Mouse (Mus musculus) adipose tissue, adult 10 weeks (tissue): Measurements from ENCODE around the gene Trim21. TPM values are rescaled to one million over a fixed set of nuclear protein-coding genes. Genes with fewer than 3 reads are reported as not detected.

Experiments
- polyA plus RNA-seq: library from polyadenylated mRNA; stranded (reverse); fragments of 350-450 nt; fragmentation: Illumina TruSeq; extraction: RNeasy Lipid Tissue Mini Kit (QIAGEN cat#74804); gene quantifications from one replicate; pipeline ENCODE4 v1.2.3, GENCODE M21; 2014; ENCODE audit warnings: low read depth, low replicate concordance

Trim21 gene
- polyA plus RNA-seq, result 11.5 TPM

GRCm38 (mm10) chr7:102564999-102565997 is at the start of gene Trim21:
Trim21 (minus strand) TSS chr7:102565486.

GRCm38 (mm10) chr7:102597378-102598031 is 32.2 kb upstream of the Trim21 start, which contains the start of gene Olfr552:
Olfr552 (plus strand) TSS chr7:102597770.

GRCm38 (mm10) chr7:102591786-102592185 is 26.5 kb upstream of the Trim21 start, which contains the start of gene Olfr551:
Olfr551 (minus strand) TSS chr7:102591886.

GRCm38 (mm10) chr7:102571142-102571541 is 5.9 kb upstream of the Trim21 start, which contains the start of gene Olfr550:
Olfr550 (plus strand) TSS chr7:102571442.

GRCm38 (mm10) chr7:102549570-102549969 is 15.7 kb downstream of the Trim21 start, which contains the start of gene Olfr549:
Olfr549 (plus strand) TSS chr7:102549870.

GRCm38 (mm10) chr7:102540596-102540995 is 24.7 kb downstream of the Trim21 start, which contains the start of gene Olfr548-ps1:
Olfr548-ps1 (plus strand) TSS chr7:102540896.

GRCm38 (mm10) chr7:102534449-102534848 is 30.8 kb downstream of the Trim21 start, which contains the start of gene Olfr547:
Olfr547 (plus strand) TSS chr7:102534749.

Other genes starting within 250 kb of the Trim21 start
- gene Rrm1, start 123.8 kb downstream of the Trim21 start, polyA plus RNA-seq, result 20.0 TPM
- gene Olfr543, start 83.8 kb downstream of the Trim21 start, polyA plus RNA-seq, result 0.56 TPM
- not detected for gene Olfr544, start 77.2 kb downstream of the Trim21 start, polyA plus RNA-seq
- not detected for gene Olfr545, start 65.9 kb downstream of the Trim21 start, polyA plus RNA-seq
- gene Olfr547, start 30.7 kb downstream of the Trim21 start, polyA plus RNA-seq, result not detected
- not detected for gene Olfr548-ps1, start 24.6 kb downstream of the Trim21 start, polyA plus RNA-seq
- not detected for gene Olfr549, start 15.6 kb downstream of the Trim21 start, polyA plus RNA-seq
- not detected for gene Olfr550, start 6.0 kb upstream of the Trim21 start, polyA plus RNA-seq
- not detected for gene Olfr551, start 26.4 kb upstream of the Trim21 start, polyA plus RNA-seq
- not detected for gene Olfr552, start 32.3 kb upstream of the Trim21 start, polyA plus RNA-seq
- gene Olfr553, start 52.7 kb upstream of the Trim21 start, polyA plus RNA-seq, result not detected
- not detected for gene Olfr554, start 72.9 kb upstream of the Trim21 start, polyA plus RNA-seq
- gene Olfr555, start 93.3 kb upstream of the Trim21 start, polyA plus RNA-seq, result not detected
- not detected for gene Olfr556, start 99.4 kb upstream of the Trim21 start, polyA plus RNA-seq
- gene Trim68, start 121.8 kb upstream of the Trim21 start, polyA plus RNA-seq, result 32.3 TPM
- not detected for gene Olfr557, start 130.4 kb upstream of the Trim21 start, polyA plus RNA-seq
- gene Olfr558, start 136.7 kb upstream of the Trim21 start, polyA plus RNA-seq, result 1.8 TPM
- gene Olfr33, start 153.6 kb upstream of the Trim21 start, polyA plus RNA-seq, result not detected
- not detected for gene Olfr559, start 162.0 kb upstream of the Trim21 start, polyA plus RNA-seq
- not detected for gene Olfr560, start 193.9 kb upstream of the Trim21 start, polyA plus RNA-seq
- 1.7 TPM for gene Olfr78, start 194.0 kb upstream of the Trim21 start, polyA plus RNA-seq
- not detected for gene Olfr561, start 205.7 kb upstream of the Trim21 start, polyA plus RNA-seq
- not detected for gene Olfr564, start 238.0 kb upstream of the Trim21 start, polyA plus RNA-seq